Mouse (Mus musculus): ENCODE data around the gene Pde7b. TPM values are rescaled to one million over a fixed set of nuclear protein-coding genes. Genes with fewer than 3 reads are reported as not detected.

Gene Pde7b
- total RNA-seq, 2 experiments from 2014 or later: 11.5 to 15.9 TPM

DNA sequence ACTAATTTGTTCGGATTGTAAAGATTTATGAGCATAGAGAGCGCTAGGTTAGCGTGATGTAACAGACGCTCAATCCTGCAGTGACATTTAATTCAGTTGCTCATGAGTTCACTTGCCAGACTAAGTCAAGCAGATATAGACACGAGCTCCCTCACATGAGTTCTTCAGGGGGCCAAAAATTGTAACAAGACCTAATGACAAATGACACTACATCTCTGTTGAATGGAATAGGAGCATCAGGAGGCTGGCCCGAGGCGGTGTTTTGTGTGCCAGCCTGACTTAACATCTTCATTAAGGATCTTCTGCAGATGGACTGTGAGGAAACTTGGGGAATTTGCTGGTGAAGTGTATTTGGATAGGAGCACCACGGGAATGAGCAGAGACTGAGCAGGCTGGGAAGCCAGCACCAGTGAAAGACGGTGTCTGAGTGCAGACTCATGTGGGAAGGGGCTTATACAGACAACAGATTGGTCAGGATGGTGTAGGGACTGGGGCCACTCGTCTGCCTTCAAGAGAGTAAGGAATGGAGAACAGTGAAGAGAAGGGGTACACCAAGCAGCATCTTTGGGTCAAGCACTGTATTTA lies 303.5 kb downstream of the Pde7b start:
- no peak for DNase-seq

DNA sequence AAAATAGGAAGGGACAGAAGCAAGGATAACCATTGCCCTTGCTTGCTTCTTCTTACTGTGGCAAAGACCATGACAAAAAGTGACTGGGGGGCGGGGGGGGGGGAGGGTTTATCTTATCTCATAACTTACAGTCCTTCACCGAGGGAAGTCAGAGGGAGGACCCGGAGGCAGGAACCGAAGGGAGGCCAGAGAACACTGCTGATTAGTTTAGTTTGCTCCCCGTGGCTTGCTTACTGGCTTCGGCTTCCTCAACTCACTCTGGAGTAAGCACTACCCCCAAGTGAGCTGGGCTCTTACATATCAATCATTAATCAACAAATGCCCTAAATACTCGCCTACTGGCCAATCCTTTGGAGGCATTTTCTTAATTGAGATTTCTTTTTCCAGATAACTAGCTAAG lies 304.6 kb downstream of the Pde7b start:
- no peak for DNase-seq

DNA sequence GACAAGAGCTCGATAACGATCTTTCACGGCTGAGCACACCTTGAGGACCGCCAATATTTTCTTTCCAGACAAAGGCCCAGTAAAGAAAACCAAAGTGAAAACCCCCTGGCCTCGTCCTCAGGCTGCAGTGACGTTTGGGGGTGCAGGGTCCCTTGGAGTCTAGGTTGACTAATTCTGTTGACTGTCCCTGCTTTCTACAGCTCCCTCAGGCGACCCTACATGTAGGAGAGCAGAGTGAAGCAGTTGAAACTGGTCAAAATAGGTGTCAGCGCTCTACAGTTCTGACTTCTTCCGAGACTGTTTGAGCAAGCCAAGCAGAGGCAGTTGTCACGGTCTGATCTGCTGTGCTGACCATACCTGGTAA lies 306.0 kb downstream of the Pde7b start:
- no peak for DNase-seq

DNA sequence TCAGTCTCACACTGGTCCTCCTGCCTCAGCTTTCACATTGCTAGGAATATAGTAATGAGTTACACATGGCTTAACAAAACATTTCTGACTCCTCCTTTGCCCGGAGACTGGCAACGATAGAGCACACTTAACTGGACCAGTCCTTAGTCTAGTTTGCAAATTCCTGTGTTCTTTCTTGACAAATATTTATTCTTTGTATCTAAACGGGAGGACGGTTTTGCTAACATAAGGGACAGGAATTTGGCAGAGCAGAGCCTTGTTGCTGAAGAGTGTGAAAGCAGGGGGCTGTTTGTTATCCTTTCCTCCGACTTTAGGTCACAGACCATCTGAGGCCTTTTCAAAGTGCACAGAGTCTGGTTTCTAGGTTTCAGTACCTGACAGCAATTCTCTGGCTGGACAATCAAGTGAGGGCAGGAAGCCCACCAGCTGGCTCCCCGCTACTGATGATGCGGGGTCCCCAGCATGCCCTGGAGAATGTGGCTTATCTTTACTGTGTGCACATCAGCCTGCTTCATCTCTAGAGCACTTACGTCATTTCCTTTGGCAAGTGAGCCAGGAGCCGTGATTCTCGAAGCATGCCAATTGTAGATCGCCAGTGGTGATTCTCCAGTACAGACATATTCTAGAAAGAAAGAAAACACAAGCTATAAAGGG lies 306.5 kb downstream of the Pde7b start:
- DNase-seq: no peak

DNA sequence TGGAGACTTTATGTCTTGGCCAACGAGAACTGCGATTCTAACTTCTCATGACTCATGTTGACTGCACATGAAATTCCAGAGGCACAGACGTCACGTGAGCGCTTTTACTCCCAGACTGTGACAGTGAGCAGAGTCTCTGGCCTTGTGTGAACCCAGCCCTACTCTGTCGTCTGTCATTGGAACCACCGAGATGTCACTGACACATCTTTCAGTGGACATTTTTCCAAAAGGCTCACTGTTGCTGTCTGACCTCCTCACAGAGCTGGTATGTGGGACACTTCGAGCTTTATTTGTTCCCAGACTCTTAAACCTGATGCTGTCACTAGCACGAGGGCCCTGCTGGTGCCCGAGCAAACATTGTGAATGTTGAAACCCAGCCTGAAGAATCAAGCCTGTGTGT lies 315.7 kb downstream of the Pde7b start:
- DNase-seq: peak; percentile 40 to 56

DNA sequence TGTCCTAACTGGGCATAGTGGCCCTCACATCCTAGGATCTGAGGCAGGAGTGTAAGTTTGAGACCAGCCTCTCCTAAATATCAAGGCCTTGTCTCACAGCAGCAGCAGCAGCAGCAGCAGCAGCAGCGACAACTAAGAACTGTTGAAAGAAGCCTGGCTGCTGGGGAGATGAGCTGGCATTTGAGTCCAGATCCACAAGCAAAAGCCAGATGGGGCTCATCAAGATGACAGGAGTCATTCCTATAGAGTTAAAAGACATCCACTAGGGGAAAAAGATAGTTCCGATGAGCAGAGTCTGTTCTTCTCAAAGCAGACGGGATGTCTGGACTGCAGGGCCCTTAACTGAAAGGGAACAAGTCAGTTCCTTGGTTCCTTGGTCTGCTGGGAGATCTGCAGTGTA lies 316.5 kb downstream of the Pde7b start:
- no peak for DNase-seq

DNA sequence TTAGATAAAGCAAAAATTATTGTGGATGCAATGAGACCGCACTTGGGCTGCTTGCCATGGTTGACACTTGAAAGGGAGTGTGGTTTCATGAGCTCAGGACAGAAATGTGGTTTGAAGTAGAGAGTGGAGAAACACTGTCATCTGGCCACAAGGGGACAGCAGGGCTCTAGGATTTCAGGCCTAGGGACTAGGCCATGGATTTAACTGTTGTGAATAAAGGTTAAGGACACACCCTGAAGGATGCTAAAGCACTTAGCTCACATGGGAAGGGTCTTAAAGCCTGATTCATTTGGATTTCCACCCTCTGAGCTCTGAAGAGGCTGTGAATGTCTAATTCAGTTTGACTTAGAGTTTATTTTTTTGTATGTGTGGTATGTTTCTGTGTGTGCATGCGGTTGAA lies 319.4 kb downstream of the Pde7b start:
- DNase-seq: peak; percentile 49 to 50

DNA sequence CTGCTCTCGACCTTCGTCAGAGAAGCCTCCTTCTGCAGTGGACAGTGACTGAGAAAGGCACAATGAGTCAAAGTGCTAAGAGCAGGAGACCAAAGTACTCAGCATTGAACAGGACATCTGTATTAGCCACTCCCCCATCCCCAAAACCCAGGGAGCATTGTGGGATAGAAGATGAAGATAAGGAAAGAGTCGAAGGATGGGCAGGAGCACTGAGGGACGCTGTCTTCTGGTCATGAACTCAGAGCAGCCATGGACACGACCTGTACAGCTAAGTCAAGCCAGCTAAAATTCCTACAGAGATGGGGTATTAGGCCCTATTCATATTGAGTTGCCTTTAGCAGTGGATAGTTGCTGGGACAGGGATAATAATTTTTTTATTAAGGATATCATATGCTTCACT lies 321.9 kb downstream of the Pde7b start:
- DNase-seq: no peak

DNA sequence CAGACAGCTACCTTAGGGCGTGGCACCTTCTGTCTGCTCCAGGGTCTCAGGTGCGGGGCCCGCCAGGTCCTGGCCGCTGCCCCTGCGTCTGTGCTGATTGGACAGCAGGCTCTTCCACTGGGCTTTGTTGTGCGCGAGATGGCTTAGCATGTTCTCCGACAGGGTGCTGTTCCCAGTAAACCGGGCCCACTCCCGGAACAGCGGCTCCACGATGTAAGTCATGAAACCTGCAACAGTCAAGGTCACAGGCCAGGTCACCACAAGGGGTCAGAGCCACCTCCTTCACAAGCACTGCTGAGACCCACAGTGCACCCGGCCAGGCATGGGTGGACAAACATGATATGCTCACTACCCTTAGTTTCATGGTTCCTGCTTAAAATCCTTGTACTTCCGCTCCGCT lies 324.5 kb downstream of the Pde7b start:
- no peak for DNase-seq

DNA sequence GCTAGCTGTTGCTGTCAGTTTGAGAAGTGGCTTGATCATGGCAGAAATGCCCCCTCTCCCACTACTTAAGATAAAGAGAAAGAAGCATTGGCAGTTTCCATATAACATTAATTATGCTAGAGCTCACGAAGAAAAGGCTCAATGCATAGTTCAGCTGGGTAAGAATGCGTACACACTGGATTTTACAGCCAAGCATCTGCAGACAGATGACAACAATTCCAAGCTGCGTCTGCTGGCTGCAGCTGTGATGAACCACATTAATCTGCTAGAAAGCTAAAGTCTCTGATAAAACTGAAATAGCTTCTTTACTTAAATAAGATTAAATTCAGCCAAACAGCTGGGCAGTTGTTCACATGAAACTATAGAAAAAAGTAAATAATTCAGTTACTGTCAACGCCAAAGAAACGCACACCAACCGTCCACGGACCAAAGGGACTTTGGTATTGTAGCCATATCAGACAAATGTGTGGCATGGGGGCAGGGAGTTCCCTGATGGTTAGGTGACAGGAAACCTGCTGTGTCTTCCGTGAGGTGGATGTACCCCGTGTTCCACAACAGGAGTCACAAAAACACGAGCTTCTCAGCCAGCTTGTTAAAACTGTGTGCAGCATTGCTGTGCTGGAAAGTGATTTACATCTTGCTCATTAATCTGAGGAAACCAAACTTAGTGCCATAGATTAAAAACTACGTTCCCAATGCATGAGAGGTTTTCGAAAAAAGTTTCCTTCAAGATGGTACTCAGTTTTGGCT lies 326.1 kb downstream of the Pde7b start:
- DNase-seq: no peak

DNA sequence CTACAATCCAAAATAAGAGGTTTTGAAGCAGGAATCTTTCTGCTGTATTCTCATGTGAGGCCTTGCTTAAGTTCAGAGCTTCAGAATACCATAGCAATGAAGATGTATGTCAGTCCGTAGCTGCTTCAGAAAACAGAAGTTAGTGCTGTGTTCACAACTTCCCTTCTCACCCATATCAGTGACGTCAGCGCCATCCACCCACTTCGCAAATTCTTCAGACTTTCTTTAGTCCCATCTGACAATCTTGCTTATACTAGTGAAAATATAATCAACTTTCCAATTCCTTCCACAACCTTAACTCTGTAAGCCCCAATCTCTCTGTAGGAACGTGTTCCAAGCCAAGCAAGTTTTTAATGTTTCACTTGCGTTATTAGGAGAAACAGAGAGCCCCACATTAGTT lies 326.7 kb downstream of the Pde7b start:
- no peak for DNase-seq

DNA sequence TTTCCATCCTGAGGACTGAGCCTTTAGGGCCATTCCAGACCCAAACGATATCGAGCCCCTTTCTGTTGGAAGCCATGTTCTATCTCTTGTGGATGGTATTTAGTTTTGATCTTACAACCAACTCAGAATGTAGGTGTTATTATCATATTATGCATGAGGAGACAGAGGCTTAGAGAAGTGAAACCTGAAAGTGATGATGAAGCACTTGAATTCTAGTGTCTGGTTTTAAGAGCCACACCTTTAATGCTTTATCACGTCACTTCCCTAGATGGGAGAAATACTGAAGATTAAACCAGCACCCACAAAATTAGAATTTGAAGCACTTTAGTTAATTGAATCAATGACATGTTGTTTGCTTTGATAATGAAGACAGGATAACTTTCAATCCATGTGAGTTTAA lies 329.1 kb downstream of the Pde7b start:
- DNase-seq: no peak

DNA sequence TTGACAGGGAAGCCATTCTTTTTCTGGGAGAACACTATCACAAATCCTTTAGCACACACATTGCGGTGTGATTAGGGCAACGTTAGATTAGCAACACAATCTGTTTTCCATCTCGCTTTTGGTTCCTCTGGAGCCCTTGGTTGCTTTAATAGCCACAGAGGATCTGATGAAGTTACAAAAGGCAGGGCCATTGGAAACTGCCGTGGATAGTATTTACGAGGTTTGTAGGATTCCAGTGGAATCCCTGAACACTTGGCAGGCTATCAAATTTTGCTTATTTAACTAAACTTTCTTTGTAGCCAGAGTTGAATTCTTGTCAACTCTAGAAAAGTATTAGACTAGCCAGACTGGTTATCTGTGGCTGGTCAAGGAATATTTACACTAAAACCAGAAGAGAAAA lies 330.1 kb downstream of the Pde7b start:
- DNase-seq: no peak

DNA sequence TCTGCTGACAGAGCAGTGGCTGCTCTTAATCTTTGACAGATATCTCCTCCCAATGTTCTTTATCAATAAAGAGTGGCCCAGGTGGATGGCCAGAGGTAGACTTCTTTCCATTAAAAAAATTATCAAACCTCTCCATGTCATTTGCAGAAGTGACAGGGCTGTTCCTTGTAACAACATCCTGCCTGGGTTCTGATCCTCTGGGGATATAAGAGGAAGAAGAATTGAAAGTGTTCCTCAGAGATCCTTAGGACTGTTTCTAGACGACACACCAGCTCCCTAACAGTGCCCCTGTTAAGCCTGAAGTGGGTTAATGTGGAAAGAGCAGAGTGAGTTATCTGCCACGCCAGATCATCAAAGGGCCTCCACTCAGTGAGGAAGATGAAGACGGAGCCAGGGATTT lies 334.3 kb downstream of the Pde7b start:
- no peak for DNase-seq

DNA sequence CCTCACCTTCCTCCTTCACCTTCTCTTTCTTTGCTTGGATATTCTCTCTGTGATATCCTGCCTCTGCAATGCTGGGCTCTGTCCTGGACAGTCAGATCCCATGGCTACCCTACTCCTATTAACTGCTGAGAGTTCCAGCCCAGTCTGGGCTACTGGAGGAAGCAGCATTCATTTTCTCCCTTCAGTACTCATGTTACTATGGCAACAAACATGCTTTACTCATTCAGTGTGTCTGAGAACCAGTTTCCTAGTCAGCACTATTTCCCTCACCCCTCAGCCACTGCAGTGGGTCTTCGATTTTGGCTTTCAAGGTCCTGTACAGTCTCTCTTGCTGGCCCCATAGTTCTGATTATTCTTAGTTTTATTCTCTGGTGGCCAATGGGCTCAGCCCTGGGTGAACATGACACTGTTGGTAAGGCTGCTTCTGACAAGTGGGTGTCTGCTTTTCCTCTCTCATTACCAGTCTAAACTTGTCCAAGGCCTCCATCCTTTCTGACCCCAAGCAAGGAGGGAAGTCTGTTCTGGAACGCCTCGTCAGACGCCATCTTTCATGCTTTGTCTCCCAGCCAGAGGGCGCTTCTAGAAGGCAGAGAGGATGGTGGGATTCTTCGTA lies 342.0 kb downstream of the Pde7b start:
- no peak for DNase-seq

DNA sequence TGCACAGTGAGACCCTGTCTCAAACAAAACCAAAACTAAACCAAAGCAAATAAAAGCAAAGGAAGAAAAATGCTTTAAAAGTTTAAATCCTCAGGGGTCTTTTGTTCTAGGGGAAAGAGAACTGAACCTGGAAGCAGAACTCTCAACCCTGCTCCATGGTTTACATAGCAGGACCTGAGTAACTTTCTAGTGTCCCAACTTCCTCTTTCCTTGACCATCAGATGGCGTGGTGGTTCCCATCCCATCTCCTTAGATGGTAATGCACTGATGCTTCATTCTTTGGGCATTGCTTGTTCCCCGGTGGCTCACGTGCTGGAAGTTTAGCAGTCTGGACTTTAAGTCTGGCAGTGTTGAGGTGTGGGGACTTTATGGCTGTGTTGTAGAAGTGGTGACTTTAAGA lies 343.5 kb downstream of the Pde7b start:
- no peak for DNase-seq

DNA sequence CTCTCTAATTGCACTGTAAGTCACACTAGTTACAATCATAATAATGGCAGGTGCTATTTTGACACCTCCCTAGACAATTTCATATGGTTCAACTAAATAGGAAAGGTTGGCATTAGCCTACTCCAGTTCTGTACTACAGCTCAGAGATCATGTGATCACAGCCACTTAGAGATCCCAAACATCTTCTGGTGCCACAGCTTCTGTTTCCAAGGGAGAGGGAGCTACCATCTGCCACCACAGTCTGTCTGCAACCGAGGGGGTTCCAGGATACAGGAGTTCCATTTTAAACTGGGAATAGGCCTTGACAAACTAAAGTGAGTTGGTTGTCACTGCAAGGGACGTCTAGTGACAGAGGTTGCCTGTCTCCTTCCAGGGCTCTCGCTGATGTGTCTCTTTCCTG lies 344.1 kb downstream of the Pde7b start:
- no peak for DNase-seq

DNA sequence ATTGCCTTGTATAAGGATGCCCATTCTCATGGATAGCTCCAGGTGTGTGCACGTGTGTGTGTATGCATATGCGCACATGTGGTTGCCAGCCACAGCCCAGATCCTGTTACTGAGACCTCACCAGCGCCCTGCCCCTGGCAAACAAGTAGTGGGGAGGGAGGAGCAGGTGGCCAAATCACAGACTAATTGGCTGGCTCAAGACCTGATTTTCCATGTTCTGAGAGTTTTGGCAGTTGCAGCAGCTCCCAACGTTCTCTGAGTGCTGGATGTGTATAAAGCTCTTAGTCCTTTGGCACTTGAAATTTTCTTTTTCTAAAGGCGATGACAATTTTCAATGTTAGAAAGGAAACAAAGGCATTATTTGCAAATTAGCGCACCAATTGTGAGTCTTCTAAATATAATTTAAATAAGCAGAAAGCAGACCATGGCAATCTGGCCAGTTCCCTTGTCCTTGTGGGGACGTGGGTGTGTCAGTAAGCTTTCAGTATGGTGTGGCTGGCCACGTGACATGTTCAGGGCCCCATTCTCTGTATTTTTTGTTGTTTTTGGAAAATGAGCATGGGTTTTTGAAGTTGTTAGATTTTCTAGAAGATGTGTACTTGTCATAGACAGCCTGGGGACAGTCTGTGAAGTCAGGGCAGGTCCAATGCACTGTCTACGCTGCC lies 345.7 kb downstream of the Pde7b start:
- no peak for DNase-seq

DNA sequence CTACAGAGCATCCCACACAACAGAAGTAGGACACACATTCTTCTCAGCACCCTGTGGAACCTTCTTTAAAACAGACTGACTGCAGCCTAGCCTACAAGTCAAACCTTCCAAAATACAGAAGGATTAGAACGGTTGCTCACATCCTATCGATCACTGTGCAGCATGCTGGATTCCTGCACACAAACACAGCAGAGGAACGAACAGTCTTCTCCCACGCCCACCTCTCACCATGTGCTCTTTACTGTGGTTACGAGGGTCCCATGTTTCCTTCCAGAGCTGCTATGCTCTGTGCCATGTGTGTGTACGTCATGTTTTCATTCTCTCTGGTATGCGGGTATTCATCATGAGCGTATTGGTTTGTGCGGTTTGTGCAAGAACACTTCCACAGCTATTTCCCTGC lies 347.3 kb downstream of the Pde7b start:
- no peak for DNase-seq

DNA sequence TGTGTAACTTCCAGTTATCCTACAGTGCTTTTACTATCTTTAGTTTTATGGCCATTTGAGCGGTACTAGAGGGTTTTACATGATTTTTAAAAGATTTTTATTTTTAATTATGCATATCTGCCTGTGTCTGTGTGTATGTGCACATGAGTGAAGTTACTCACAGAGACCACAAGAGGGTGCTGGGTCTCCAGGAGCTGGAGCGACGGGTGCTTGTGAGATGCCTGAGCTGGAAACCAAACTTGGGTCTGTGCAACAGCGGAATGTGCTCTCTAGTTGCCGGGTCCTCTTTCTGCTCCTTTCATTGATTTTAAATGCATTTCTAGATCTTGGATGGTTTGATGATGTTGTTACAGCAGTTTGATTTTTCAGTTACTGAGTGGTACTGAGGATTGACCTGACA lies 352.8 kb downstream of the Pde7b start:
- peak in 1 of 2 experiments; percentile 6 for DNase-seq

DNA sequence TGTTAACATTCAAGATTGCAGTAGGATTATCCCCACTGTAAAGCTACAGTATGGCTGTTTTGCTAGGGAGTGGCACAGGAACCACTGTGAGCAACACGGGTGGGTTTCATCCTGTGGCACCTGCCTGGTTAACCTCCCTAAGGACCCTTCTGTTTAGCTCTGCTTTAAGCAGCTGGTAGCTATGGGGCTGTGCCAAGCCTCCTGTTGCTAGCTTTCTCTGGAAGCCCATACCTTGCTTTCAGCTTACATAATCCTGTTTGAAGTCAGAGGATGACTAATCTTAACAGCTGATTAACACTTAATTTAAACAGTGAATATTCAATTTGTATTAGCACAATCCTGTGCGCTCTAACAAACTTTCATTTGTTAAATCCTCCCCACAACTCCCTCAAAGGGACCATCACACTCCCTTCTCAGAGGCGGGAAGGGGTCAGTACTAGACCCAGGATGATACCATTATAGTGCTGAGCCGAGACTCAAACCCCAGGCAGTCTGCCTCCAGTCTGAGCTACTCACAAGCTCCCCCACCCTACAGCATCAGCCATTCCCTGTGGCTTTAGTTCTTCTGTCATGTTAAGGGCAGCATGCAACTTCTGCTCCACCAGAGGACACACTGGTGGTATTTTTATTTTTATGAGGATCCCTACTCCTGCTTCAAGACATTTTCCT lies 362.3 kb downstream of the Pde7b start:
- DNase-seq: no peak

Data from adrenal gland, postnatal 36 days (tissue).